Mouse (Mus musculus) limb, embryonic 14.5 days (tissue): ENCODE data around the gene Prss48. TPM values are rescaled to one million over a fixed set of nuclear protein-coding genes. Genes with fewer than 3 reads are reported as not detected.

ENCODE experiments used
- ATAC-seq: fragments of 200-750 bp; cut with Nextera tagmentation; 2 replicates; pipeline ENCODE4 v1.8.0; 2017; ENCODE audit warnings: low read depth, moderate number of reproducible peaks, moderate TSS enrichment; ENCODE audit not compliant: low FRiP score
- DNase-seq: peaks from one replicate; pipeline ENCODE4 v3.0.0-alpha.2; 2015; ENCODE audit warnings: low spot score
- H3K27ac ChIP-seq: fragments of 300-500 bp; sonication (generic); replicated peaks from 2 replicates; pipeline ENCODE4 v1.5.1; 2014; ENCODE audit warnings: low read depth, mild to moderate bottlenecking, low read length, moderate library complexity, mixed read lengths
- H3K27me3 ChIP-seq: fragments of 300-500 bp; sonication (generic); 2 replicates; pipeline ENCODE4 v1.6.1; 2014; ENCODE audit warnings: low read length, mixed read lengths; ENCODE audit not compliant: control insufficient read depth, insufficient read depth
- H3K36me3 ChIP-seq: fragments of 300-500 bp; sonication (generic); 2 replicates; pipeline ENCODE4 v1.6.1; 2014; ENCODE audit warnings: mild to moderate bottlenecking, low read length, moderate library complexity, mixed read lengths; ENCODE audit not compliant: control insufficient read depth, insufficient read depth
- H3K4me1 ChIP-seq: fragments of 300-500 bp; sonication (generic); 2 replicates; pipeline ENCODE4 v1.6.1; 2014; ENCODE audit warnings: antibody characterized with exemption, low read length, mixed read lengths; ENCODE audit not compliant: control insufficient read depth, insufficient read depth
- H3K4me2 ChIP-seq: fragments of 300-500 bp; sonication (generic); replicated peaks from 2 replicates; pipeline ENCODE4 v1.6.1; 2014; ENCODE audit warnings: low read depth, mild to moderate bottlenecking, low read length, moderate library complexity; ENCODE audit not compliant: severe bottlenecking
- H3K4me3 ChIP-seq: fragments of 300-500 bp; sonication (generic); replicated peaks from 2 replicates; pipeline ENCODE4 v1.5.1; 2014; ENCODE audit warnings: low read length
- H3K9ac ChIP-seq: fragments of 300-500 bp; sonication (generic); 2 replicates; pipeline ENCODE4 v1.6.1; 2014; ENCODE audit warnings: mild to moderate bottlenecking, low read depth, low read length, moderate library complexity; ENCODE audit not compliant: severe bottlenecking
- H3K9me3 ChIP-seq: fragments of 300-500 bp; sonication (generic); 2 replicates; pipeline ENCODE4 v1.6.1; 2016; ENCODE audit warnings: low read length; ENCODE audit not compliant: control insufficient read depth
- POLR2A ChIP-seq: fragments of 200-500 bp; IDR thresholded peaks from 2 replicates; pipeline ENCODE4 v1.8.0; 2012; ENCODE audit warnings: inconsistent platforms, mild to moderate bottlenecking, moderate library complexity, borderline replicate concordance; ENCODE audit not compliant: insufficient read depth, insufficient read length; ENCODE audit errors: extremely low read depth
- WGBS: fragments of 180-500 bp; shearing (Covaris S2); extraction: QIAGEN DNeasy Blood & Tissue Kit; methylation state at CpG from one replicate; pipeline ENCODE4 v1.1.7; 2014; 5-methylcytosine and 5-hydroxymethylcytosine counted together
- polyA plus RNA-seq, 2 experiments: library from polyadenylated mRNA; depleted of rRNA in 1 of 2; stranded (reverse) in 1 of 2; unstranded in 1 of 2; fragments of >200 nt; fragmentation: Nextera tagmentation in 1 of 2; extraction: Ambion mirVana in 1 of 2; gene quantifications; 2 replicates each; pipeline versions ENCODE4 v1.2.1 to v1.2.3; 2012 to 2014

Prss48 gene
- polyA plus RNA-seq, 2 experiments = not detected

- no peak for TF ChIP-seq POLR2A
- H3K27ac ChIP-seq = no peak overlapping the region
- no peak overlapping the region for H3K4me2 ChIP-seq
- ATAC-seq (no peak), DNase-seq (no peak)
- H3K4me1 ChIP-seq = no peaks in the 10 kb centered on the region
- no peaks in the 10 kb centered on the region for H3K36me3 ChIP-seq
- H3K4me3 ChIP-seq = no peak overlapping the region
- no peaks in the 10 kb centered on the region for H3K27me3 ChIP-seq
- H3K9ac ChIP-seq = no peak overlapping the region
- H3K9me3 ChIP-seq = 0 out of 2 replicates have a peak, but pooled peaks cover 3% of the 10 kb centered on the region
- 17% methylated on average over 5 of the region's 5 CpGs for WGBS
These were observed 41.2 kb downstream of the Prss48 start for GRCm38 (mm10) chr3:85961134-85961533.

- Histone ChIP-seq H3K4me2 (no peak overlapping the region), H3K27ac (no peak overlapping the region), H3K4me1 (no peaks in the 10 kb centered on the region), H3K4me3 (no peak overlapping the region), H3K36me3 (no peaks in the 10 kb centered on the region), H3K27me3 (no peaks in the 10 kb centered on the region), H3K9me3 (0 out of 2 replicates have a peak, but pooled peaks cover 3% of the 10 kb centered on the region), H3K9ac (no peak overlapping the region)
- 88% methylated on average over 1 of the region's 1 CpGs for WGBS
- no peak for ATAC-seq
- TF ChIP-seq POLR2A = no peak
- no peak for DNase-seq
These were observed 42.6 kb downstream of the Prss48 start for GRCm38 (mm10) chr3:85959669-85960068.

GRCm38 (mm10) chr3:85955704-85956103 lies 46.6 kb downstream of the Prss48 start:
- no peaks in the 10 kb centered on the region for H3K36me3 ChIP-seq
- H3K9me3 ChIP-seq = no peaks in the 10 kb centered on the region
- no peak for TF ChIP-seq POLR2A
- no peak for DNase-seq
- no peaks in the 10 kb centered on the region for H3K4me1 ChIP-seq
- no peak overlapping the region for H3K9ac ChIP-seq
- no peak overlapping the region for H3K27ac ChIP-seq
- ATAC-seq = no peak
- H3K4me2 ChIP-seq = no peak overlapping the region
- 85% methylated on average over 5 of the region's 5 CpGs for WGBS
- no peaks in the 10 kb centered on the region for H3K27me3 ChIP-seq
- H3K4me3 ChIP-seq = no peak overlapping the region

GRCm38 (mm10) chr3:85955269-85955668 lies 47.0 kb downstream of the Prss48 start:
- Histone ChIP-seq H3K9me3 (no peaks in the 10 kb centered on the region), H3K36me3 (no peaks in the 10 kb centered on the region), H3K4me1 (no peaks in the 10 kb centered on the region), H3K27ac (no peak overlapping the region), H3K4me2 (no peak overlapping the region), H3K27me3 (no peaks in the 10 kb centered on the region), H3K4me3 (no peak overlapping the region), H3K9ac (no peak overlapping the region)
- ATAC-seq (no peak), DNase-seq (no peak)
- TF ChIP-seq POLR2A = no peak
- WGBS = 84% methylated on average over 9 of the region's 9 CpGs

- Histone ChIP-seq H3K36me3 (no peaks in the 10 kb centered on the region), H3K9me3 (0 out of 2 replicates have a peak, but pooled peaks cover 3% of the 10 kb centered on the region), H3K27ac (no peak overlapping the region), H3K4me3 (no peak overlapping the region), H3K4me1 (no peaks in the 10 kb centered on the region), H3K9ac (no peak overlapping the region), H3K4me2 (no peak overlapping the region), H3K27me3 (no peaks in the 10 kb centered on the region)
- no peak for TF ChIP-seq POLR2A
- ATAC-seq (no peak), DNase-seq (no peak)
- WGBS = 65% methylated on average over 10 of the region's 10 CpGs
These were observed 49.5 kb downstream of the Prss48 start for GRCm38 (mm10) chr3:85952696-85953283.
